In the genomic region with DNA sequence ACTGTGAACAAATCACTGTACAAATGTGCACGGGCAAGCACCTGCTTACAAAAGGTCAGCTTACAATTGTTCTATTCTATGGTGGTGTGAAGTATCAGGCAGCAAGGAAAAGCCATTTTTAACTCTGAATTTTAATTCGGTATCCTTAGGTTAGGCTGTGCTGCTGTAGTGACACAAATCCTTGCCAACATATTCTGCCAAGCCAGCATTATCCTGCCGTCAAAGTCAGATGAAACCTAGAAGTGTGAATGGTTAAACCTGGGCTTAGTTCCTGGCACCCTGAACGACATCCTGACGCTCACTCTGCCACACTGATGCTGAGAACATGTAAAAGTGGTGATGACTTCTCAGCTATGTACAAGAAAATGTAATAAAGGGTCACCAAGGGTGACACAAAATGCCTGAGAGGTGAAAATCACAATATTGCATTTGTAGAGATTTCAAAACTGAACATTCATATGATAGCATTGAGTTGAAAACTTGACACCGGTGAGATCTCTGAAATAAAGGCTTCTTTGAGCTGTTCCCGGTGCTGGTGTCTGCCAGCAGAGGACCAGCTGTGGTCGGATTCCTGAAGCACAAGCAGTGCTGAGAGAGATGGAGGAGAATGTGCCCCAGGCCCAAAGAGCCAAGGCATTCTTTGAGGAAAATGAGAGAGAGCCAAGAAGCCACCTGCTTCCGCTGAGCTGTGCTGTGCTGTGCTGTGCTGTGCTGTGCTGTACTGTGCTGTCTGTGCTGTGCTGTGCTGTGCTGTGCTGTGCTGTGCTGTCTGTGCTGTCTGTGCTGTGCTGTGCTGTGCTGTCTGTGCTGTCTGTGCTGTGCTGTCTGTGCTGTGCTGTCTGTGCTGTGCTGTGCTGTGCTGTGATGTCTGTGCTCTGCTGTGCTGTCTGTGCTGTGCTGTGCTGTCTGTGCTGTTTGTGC, we compare ENCODE assay signal across 9 mouse cellular contexts.
DNase-seq lines count a peak whose midpoint lies in the region; ATAC-seq and TF ChIP-seq lines count a peak whose summit lies in the region.
"Had no signal": no experiment of that assay in that cellular context is flagged by ENCODE, and none has a peak within 500 bp of the region (broad histone marks: within the 10 kb centered on the region; RNA-seq: fewer than 3 reads in every experiment).

No protein-coding gene starts in this region.

- no peak overlapping the region for H3K4me3 ChIP-seq in heart, postnatal 0 days (ENCODE audit: low read depth, low read length)
- no peak overlapping the region for H3K4me3 ChIP-seq in CH12.LX (replicated peaks in 1 of 3; ENCODE audit: low read depth in 2 of 3, low read length in 2 of 3, poor library complexity in 1 of 3)
- no peak overlapping the region for H3K4me3 ChIP-seq in forebrain, embryonic 14.5 days (ENCODE audit: low read depth, low read length)
- no peak overlapping the region for H3K4me3 ChIP-seq in liver, embryonic 16.5 days (ENCODE audit: low read depth, low read length)
- H3K4me3 ChIP-seq: heart, embryonic 10.5 days had no signal

- no peaks in the 10 kb centered on the region for H3K79me2 ChIP-seq in CH12.LX (replicated peaks; ENCODE audit: control insufficient read depth, extremely low read depth, insufficient read depth, poor library complexity, severe bottlenecking)

- H3K27me3 ChIP-seq in heart, postnatal 0 days (ENCODE audit: control insufficient read depth, insufficient read depth, low read length), result no peaks in the 10 kb centered on the region
- H3K27me3 ChIP-seq in CH12.LX (replicated peaks), result no peaks in the 10 kb centered on the region
- H3K27me3 ChIP-seq in forebrain, embryonic 14.5 days (replicated peaks; ENCODE audit: control insufficient read depth, insufficient read depth, low read length), result no peaks in the 10 kb centered on the region
- no peaks in the 10 kb centered on the region for H3K27me3 ChIP-seq in liver, embryonic 16.5 days (ENCODE audit: control insufficient read depth, insufficient read depth, low read depth, low read length)

- TF ChIP-seq EP300 in heart, postnatal 0 days (IDR thresholded peaks at IDR 0.05; ENCODE audit: low read depth), result no peak
- no peak for TF ChIP-seq EP300 in CH12.LX (IDR thresholded peaks at IDR 0.05; ENCODE audit: low read length)

- intact Hi-C loops in heart, postnatal 25 days (cut with DNase I), result no loop called here

- H3K27ac ChIP-seq in heart, postnatal 0 days (ENCODE audit: low read depth), result no peak overlapping the region
- no peak overlapping the region for H3K27ac ChIP-seq in CH12.LX (ENCODE audit: insufficient read depth, low read depth)
- peak overlapping the region; percentile 1; the same call in 1 of the 2 replicates for H3K27ac ChIP-seq in forebrain, embryonic 14.5 days (ENCODE audit: low read depth, low read length)
- no peak overlapping the region for H3K27ac ChIP-seq in liver, embryonic 16.5 days (ENCODE audit: low read length)
- H3K27ac ChIP-seq: heart, embryonic 10.5 days had no signal

- ATAC-seq in heart, postnatal 0 days (ENCODE audit: insufficient read depth, low read depth), result peak; percentile 42
- peak; percentile 61 for ATAC-seq in forebrain, embryonic 14.5 days
- peak; percentile 46; the same call in 1 of the 2 replicates for ATAC-seq in liver, embryonic 16.5 days (ENCODE audit: low read depth)
- ATAC-seq in frontal cortex, adult (ENCODE audit: low TSS enrichment), result no peak

- dilution Hi-C loops in CH12.LX (cut with MboI; ENCODE audit: extremely low pct_ligation_motif_present, extremely low pct_unique_long_range_greater_than_20kb, low sequenced_read_pairs), result no loop called here

- no peak for TF ChIP-seq POLR2A in CH12.LX (IDR thresholded peaks at IDR 0.05; ENCODE audit: low read depth, low read length)

- H3K4me1 ChIP-seq in heart, postnatal 0 days (ENCODE audit: control insufficient read depth, insufficient read depth), result no peaks in the 10 kb centered on the region
- no peaks in the 10 kb centered on the region for H3K4me1 ChIP-seq in CH12.LX (ENCODE audit: control insufficient read depth in 1 of 2, insufficient read depth in 2 of 2)
- H3K4me1 ChIP-seq in forebrain, embryonic 14.5 days (ENCODE audit: control insufficient read depth, insufficient read depth, low read length), result no peaks in the 10 kb centered on the region
- H3K4me1 ChIP-seq in liver, embryonic 16.5 days (ENCODE audit: control insufficient read depth, low read depth, low read length), result no peaks in the 10 kb centered on the region
- H3K4me1 ChIP-seq: heart, embryonic 10.5 days had no signal

- no peak for DNase-seq in heart, postnatal 0 days (ENCODE audit: low spot score)
- no peak for DNase-seq in heart, postnatal 25 days (ENCODE audit: low spot score)
- no peak for DNase-seq in CH12.LX (ENCODE audit: extremely low read depth)
- DNase-seq in forebrain, embryonic 14.5 days (ENCODE audit: low spot score), result peak; percentile 68
- DNase-seq in frontal cortex, postnatal 25 days (ENCODE audit: low spot score in 2 of 2), result no peak
- DNase-seq in cerebellum, adult 9-10 months, result no peak

- H3K4me2 ChIP-seq in heart, postnatal 0 days (ENCODE audit: low read depth, low read length), result no peak overlapping the region
- H3K4me2 ChIP-seq in CH12.LX (ENCODE audit: insufficient read depth, low read depth, poor library complexity, severe bottlenecking), result no peak overlapping the region
- no peak overlapping the region for H3K4me2 ChIP-seq in forebrain, embryonic 14.5 days (ENCODE audit: low read length)
- no peak overlapping the region for H3K4me2 ChIP-seq in liver, embryonic 16.5 days (ENCODE audit: low read depth, low read length)

- peaks cover 53% of the 10 kb centered on the region for H3K9me3 ChIP-seq in heart, postnatal 0 days (replicated peaks; ENCODE audit: control insufficient read depth, low read length)
- peaks cover 42% of the 10 kb centered on the region for H3K9me3 ChIP-seq in CH12.LX (replicated peaks; ENCODE audit: low read length)
- peaks cover 44% of the 10 kb centered on the region for H3K9me3 ChIP-seq in forebrain, embryonic 14.5 days (replicated peaks; ENCODE audit: control insufficient read depth, low read length)
- peaks cover 11% of the 10 kb centered on the region for H3K9me3 ChIP-seq in liver, embryonic 16.5 days (replicated peaks; ENCODE audit: control insufficient read depth, low read length)

- no peak for TF ChIP-seq CTCF in heart, postnatal 0 days (IDR thresholded peaks at IDR 0.05; ENCODE audit: low read depth)
- no peak for TF ChIP-seq CTCF in CH12.LX (conservative IDR thresholded peaks at IDR 0.05 in 1 of 2, IDR thresholded peaks at IDR 0.05 in 1 of 2; ENCODE audit: low read depth in 2 of 2, low read length in 2 of 2)

- no peaks in the 10 kb centered on the region for H3K36me3 ChIP-seq in heart, postnatal 0 days (replicated peaks; ENCODE audit: control insufficient read depth, insufficient read depth, low read length)
- no peaks in the 10 kb centered on the region for H3K36me3 ChIP-seq in CH12.LX (replicated peaks in 1 of 2; ENCODE audit: control insufficient read depth in 1 of 2, insufficient read depth in 1 of 2, low read length in 1 of 2)
- H3K36me3 ChIP-seq in forebrain, embryonic 14.5 days (ENCODE audit: control insufficient read depth, insufficient read depth, low read length), result no peaks in the 10 kb centered on the region
- H3K36me3 ChIP-seq in liver, embryonic 16.5 days (ENCODE audit: control insufficient read depth, insufficient read depth), result no peaks in the 10 kb centered on the region
- H3K36me3 ChIP-seq: heart, embryonic 10.5 days had no signal

- 58% methylated on average over 9 of the region's 9 CpGs for WGBS in heart, postnatal 0 days
- WGBS in forebrain, embryonic 14.5 days, result 59% methylated on average over 9 of the region's 9 CpGs
- WGBS in liver, embryonic 16.5 days (ENCODE audit: insufficient replicate concordance), result 51% methylated on average over 9 of the region's 9 CpGs

- no peak for TF ChIP-seq RAD21 in CH12.LX (IDR thresholded peaks at IDR 0.05; ENCODE audit: low read depth, low read length)

- no peak overlapping the region for H3K9ac ChIP-seq in heart, postnatal 0 days (replicated peaks; ENCODE audit: low read depth, low read length)
- no peak overlapping the region for H3K9ac ChIP-seq in CH12.LX (ENCODE audit: insufficient read depth, low read depth)
- no peak overlapping the region for H3K9ac ChIP-seq in forebrain, embryonic 14.5 days (ENCODE audit: low read length)
- no peak overlapping the region for H3K9ac ChIP-seq in liver, embryonic 16.5 days (ENCODE audit: low read depth, low read length)

- in situ Hi-C loops in CH12.LX (cut with MboI; ENCODE audit: low pct_ligation_motif_present, low pct_unique_long_range_greater_than_20kb, low sequenced_read_pairs), result no loop called here

TF ChIP-seq in CH12.LX, 34 proteins besides CTCF, POLR2A, EP300 and RAD21:
- TF ChIP-seq KAT2A (IDR thresholded peaks at IDR 0.05; ENCODE audit: insufficient replicate concordance, low read length) (no peak), PAX5 (IDR thresholded peaks at IDR 0.05; ENCODE audit: low read length) (0 out of 2 replicates have a peak, but pooled peaks have one; percentile 46)
